Mouse (Mus musculus): Measurements from ENCODE around the gene Slc39a5.

GRCm38 (mm10) chr10:128378462-128378861 is 22.6 kb downstream of the Slc39a5 start:
- TF ChIP-seq POLR2A (IDR thresholded peaks at IDR 0.05; ENCODE audit: borderline replicate concordance, extremely low read depth, low read depth, low read length) (no peak), CTCF (IDR thresholded peaks at IDR 0.05; ENCODE audit: insufficient read depth, low read length) (no peak)
